Mouse (Mus musculus): ENCODE measurements at regions not wholly inside any gene's neighbourhood (a gene's known extent, or its start where the extent isn't known, plus 50 kb on each side); places are given as distances from the start of the nearest gene placed in this dataset.

GRCm38 (mm10) chr9:84249765-84250164 lies 324.8 kb downstream of the Bckdhb start:
- no peak for TF ChIP-seq EP300 (IDR thresholded peaks at IDR 0.05; ENCODE audit: low read depth)
- TF ChIP-seq CTCF (IDR thresholded peaks at IDR 0.05; ENCODE audit: low read depth), result no peak

Data from liver, postnatal 0 days (tissue).